Mouse (Mus musculus) ES-Bruce4 (cell line): Measurements from ENCODE around the gene 1500009C09Rik. TPM values are rescaled to one million over a fixed set of nuclear protein-coding genes. Genes with fewer than 3 reads are reported as not detected.

Experiments used
- H3K27ac ChIP-seq: 2 replicates; pipeline ENCODE4 v1.5.1; 2012; ENCODE audit warnings: low read length, inconsistent platforms; ENCODE audit not compliant: insufficient read depth
- H3K27me3 ChIP-seq: 2 replicates; pipeline ENCODE4 v1.6.1; 2012; ENCODE audit warnings: mild to moderate bottlenecking, low read length, inconsistent platforms; ENCODE audit not compliant: control insufficient read depth, poor library complexity, insufficient read depth, severe bottlenecking
- H3K36me3 ChIP-seq: 2 replicates; pipeline ENCODE4 v1.6.1; 2012; ENCODE audit warnings: inconsistent platforms, mild to moderate bottlenecking, low read length, moderate library complexity; ENCODE audit not compliant: control insufficient read depth, poor library complexity, insufficient read depth, severe bottlenecking
- H3K4me1 ChIP-seq: one replicate; pipeline ENCODE4 v1.8.1; 2011; ENCODE audit warnings: low read length; ENCODE audit not compliant: control insufficient read depth, insufficient read depth
- H3K4me3 ChIP-seq: 2 replicates; pipeline ENCODE4 v1.5.1; 2011; ENCODE audit warnings: low read depth, mild to moderate bottlenecking, low read length
- H3K9ac ChIP-seq: 2 replicates; pipeline ENCODE4 v1.6.1; 2012; ENCODE audit warnings: low read depth, mild to moderate bottlenecking, inconsistent platforms; ENCODE audit not compliant: poor library complexity, severe bottlenecking
- H3K9me3 ChIP-seq: replicated peaks from 2 replicates; pipeline ENCODE4 v1.6.1; 2012; ENCODE audit warnings: mild to moderate bottlenecking, low read length, inconsistent platforms; ENCODE audit not compliant: control insufficient read depth, poor library complexity, insufficient read depth, severe bottlenecking
- CTCF ChIP-seq: IDR thresholded peaks from one replicate; pipeline ENCODE4 v1.8.1; 2011; ENCODE audit warnings: low read depth, low read length
- EP300 ChIP-seq: IDR thresholded peaks from 2 replicates; pipeline ENCODE4 v1.6.1; 2011; ENCODE audit warnings: low read depth, low read length; ENCODE audit not compliant: insufficient read depth
- POLR2A ChIP-seq: IDR thresholded peaks from one replicate; pipeline ENCODE4 v1.8.1; 2011; ENCODE audit warnings: low read length; ENCODE audit not compliant: insufficient read depth
- polyA plus RNA-seq: library from polyadenylated mRNA; stranded (reverse); fragments of >200 nt; gene quantifications from 2 replicates; pipeline ENCODE4 v1.2.4, GENCODE M21; 2011; ENCODE audit warnings: low read depth; ENCODE audit not compliant: missing spikeins, insufficient read depth, insufficient read length

Gene 1500009C09Rik
- polyA plus RNA-seq, 1 experiment: not detected

DNA sequence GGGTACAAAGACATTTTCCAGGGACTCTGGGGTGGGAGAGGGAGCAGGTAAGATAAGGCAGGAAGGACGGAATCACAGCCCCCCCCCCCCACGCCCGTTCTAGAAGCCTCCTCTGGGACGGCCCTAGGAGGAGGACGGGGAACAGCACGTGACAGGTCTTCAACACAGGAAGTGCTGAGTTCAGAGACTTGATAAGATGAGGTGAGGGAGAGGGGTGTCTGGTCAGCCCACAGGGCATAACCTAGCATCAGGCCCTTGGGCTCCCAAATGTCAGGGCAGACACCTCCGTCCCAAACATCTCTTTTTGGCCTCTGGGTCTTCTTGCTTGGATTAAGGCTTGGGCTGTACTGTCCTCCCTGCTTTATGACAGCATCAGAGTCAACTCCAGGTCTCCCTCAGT lies 28.9 kb upstream of the 1500009C09Rik start:
- Histone ChIP-seq H3K27me3 (no peaks in the 10 kb centered on the region), H3K4me1 (peaks cover 13% of the 10 kb centered on the region), H3K27ac (no peak overlapping the region)

DNA sequence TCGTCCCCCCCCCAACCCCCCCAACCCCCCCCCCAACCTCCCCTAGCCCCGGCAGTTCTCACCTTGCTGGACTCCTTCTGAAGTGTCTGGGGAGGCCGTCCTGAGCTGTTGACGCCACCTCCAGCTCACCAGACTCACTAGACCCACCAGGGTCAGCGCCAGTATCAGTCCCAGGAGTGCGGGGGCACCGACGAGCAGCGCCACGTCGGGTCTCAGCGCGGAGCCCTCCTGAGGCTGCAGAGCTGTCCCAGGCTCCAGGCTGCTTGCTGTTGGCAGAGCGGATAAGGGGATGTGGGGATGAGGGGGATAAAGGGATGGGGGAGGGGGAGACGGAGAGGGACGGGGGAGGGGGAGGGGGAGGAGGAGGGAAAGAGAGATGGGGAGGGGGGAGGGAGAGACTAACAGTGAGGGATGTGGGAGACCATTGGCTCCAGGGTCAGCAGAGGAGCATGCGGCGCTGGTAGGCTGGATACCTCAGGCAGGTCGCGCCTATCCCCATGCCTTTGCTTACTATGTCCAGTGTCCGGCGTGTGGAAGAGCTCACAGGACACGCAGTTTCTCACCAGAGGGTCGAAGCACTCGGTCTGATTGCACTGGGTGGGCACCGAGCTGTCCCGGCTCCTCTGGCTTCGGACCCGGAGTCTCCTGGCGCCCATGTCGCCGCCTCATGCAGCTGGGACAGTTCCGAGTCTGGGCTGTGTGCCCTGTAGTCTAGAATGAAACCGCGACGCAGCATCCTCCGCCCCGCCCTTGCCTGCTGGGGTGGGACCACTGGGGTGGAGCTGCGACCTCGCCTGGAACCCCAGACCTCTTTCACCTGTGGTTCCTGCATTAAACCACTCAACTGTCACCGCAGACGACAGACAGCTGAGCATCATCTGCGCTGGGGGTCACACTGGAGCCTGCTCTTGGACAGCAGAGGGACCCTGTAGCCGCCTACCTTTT lies 28.3 kb upstream of the 1500009C09Rik start, which contains the start of gene Tnfrsf13c:
Gene Tnfrsf13c (minus strand): TSS at position 713 of the 945 bp plus-strand sequence.
- H3K9ac ChIP-seq: no peak within 1 kb of the TSS
- no peak for TF ChIP-seq CTCF
- no peak for TF ChIP-seq POLR2A
- no peak for TF ChIP-seq EP300

More for the DNA sequence above, 28.9 kb upstream of the 1500009C09Rik start:
- Histone ChIP-seq H3K9me3 (no peaks in the 10 kb centered on the region), H3K36me3 (no peaks in the 10 kb centered on the region), H3K4me3 (no peak overlapping the region), H3K9ac (no peak overlapping the region)
- no peak for TF ChIP-seq EP300
- no peak for TF ChIP-seq CTCF
- no peak for TF ChIP-seq POLR2A

DNA sequence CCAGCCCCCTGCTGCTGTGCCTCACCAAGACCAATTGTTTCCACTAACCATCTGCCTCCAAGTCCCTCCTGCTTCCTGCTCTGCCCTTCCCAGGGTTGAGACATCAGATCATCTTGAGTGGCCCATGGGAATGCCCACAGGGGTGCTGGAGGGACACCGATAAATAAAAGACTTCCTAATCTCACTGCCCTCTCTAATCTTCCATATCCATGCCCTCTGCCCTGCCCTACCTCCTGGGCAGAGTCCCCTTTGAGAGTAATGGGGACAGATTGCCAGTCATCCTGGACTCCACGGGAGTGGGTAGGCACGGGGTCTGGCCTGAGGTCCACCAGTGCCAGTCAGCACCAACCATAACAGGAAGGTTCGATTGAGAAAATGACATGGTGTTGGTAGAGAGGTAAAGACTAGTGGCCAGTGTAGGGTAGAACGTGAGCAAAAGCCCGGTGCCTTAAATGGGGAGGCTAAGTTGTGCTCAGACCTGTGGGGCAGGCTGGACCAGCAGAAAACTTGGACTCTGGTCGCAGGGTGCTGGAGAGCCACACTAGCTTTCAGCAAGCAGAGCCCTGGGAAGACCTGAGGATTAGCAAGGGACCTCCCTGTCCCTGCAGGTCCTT lies 27.5 kb upstream of the 1500009C09Rik start:
- no peak overlapping the region for H3K4me3 ChIP-seq
- no peaks in the 10 kb centered on the region for H3K36me3 ChIP-seq
- H3K9ac ChIP-seq: no peak overlapping the region
- H3K9me3 ChIP-seq: no peaks in the 10 kb centered on the region
- TF ChIP-seq EP300 (no peak), POLR2A (no peak), CTCF (no peak)
- H3K27me3 ChIP-seq: no peaks in the 10 kb centered on the region
- peaks cover 10% of the 10 kb centered on the region for H3K4me1 ChIP-seq
- no peak overlapping the region for H3K27ac ChIP-seq

More for the DNA sequence above, 28.3 kb upstream of the 1500009C09Rik start, which contains the start of gene Tnfrsf13c:
- no peaks in the 10 kb centered on the region for H3K27me3 ChIP-seq
- H3K4me3 ChIP-seq: peak within 1 kb of the TSS; percentile 58
- no peak within 1 kb of the TSS for H3K27ac ChIP-seq
- peaks cover 13% of the 10 kb centered on the region for H3K4me1 ChIP-seq
- H3K9me3 ChIP-seq: no peaks in the 10 kb centered on the region
- H3K36me3 ChIP-seq: no peaks in the 10 kb centered on the region

DNA sequence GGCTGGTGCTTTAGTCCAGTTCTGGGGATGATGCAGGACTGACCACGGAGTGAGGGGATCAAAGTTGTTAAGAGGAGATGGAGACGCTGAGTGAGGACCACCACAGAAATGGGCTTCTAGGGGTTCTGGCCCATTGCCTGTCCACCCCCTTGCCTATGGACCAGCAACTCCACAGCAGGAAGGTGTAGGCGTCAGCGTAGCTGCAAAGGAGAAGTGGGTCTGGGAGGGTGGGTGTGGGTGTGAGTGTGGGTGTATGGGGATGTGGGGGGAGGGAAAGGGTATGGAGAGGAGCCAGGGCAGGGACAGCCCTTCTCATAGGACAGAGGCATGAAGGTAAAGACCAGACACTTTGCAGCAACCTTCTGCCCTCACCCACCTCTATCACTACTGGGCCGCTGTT lies 26.4 kb upstream of the 1500009C09Rik start:
- no peaks in the 10 kb centered on the region for H3K27me3 ChIP-seq

DNA sequence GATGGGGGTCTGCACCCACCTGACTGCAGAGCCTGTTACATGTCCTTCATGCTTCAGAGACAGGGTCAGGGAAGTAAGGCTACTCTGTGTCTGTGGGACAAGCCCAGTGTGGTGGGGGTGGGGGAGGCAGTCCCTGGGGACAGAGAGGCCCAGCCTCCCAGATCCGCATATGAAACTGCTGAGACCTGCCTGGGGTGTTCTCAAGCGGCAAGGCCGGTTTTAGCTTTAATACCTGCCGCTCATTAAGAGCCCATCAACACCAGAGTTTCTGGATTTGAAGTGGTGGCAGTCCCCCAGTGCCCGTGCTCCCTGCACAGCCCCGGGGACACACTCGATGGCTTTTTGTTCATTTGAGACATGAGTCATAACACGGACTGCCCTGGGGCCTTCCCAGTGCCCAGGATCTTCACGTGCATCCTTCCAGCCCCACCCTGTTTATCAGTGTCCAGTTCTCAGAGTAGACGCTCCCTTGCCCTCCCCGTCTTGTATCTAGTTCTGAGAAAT lies 22.6 kb upstream of the 1500009C09Rik start:
- H3K9ac ChIP-seq: no peak overlapping the region
- peaks cover 4% of the 10 kb centered on the region for H3K4me1 ChIP-seq
- H3K27me3 ChIP-seq: no peaks in the 10 kb centered on the region
- no peak for TF ChIP-seq EP300
- no peak for TF ChIP-seq CTCF
- TF ChIP-seq POLR2A: no peak
- H3K9me3 ChIP-seq: no peaks in the 10 kb centered on the region
- H3K4me3 ChIP-seq: no peak overlapping the region
- 0 out of 2 replicates have a peak, but pooled peaks cover 3% of the 10 kb centered on the region for H3K36me3 ChIP-seq
- no peak overlapping the region for H3K27ac ChIP-seq

More for the DNA sequence above, 26.4 kb upstream of the 1500009C09Rik start:
- Histone ChIP-seq H3K27ac (no peak overlapping the region), H3K4me3 (no peak overlapping the region), H3K4me1 (peaks cover 6% of the 10 kb centered on the region), H3K9me3 (no peaks in the 10 kb centered on the region), H3K9ac (no peak overlapping the region), H3K36me3 (no peaks in the 10 kb centered on the region)
- no peak for TF ChIP-seq EP300
- no peak for TF ChIP-seq CTCF
- TF ChIP-seq POLR2A: no peak

DNA sequence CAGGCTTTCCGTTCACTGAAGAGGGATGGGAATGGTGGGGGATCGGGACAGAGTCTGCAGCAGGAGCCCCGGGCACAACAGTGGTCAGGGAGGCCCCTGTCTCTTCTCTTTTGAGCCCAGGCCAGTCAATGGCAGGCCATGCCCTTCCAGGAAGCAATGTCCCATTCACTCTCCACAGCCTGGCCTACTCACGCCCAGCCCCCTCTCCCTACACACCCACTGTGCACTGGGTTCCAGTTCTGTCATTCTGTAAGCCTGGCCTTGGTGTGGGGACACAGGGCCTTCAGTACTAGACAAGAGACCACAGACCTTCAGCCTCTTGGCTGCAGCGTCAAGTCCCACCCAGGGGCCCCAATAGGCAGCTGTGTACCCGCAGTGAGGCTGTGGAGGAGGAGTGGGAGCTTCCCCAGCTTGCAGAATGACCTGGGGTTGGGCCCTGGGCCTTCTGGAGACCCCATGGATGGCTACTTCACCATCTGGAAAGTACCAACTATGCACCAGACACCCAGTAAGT lies 22.0 kb upstream of the 1500009C09Rik start:
- no peak overlapping the region for H3K9ac ChIP-seq
- no peak overlapping the region for H3K4me3 ChIP-seq
- H3K9me3 ChIP-seq: no peaks in the 10 kb centered on the region
- no peaks in the 10 kb centered on the region for H3K27me3 ChIP-seq
- H3K4me1 ChIP-seq: peaks cover 4% of the 10 kb centered on the region
- H3K27ac ChIP-seq: no peak overlapping the region
- TF ChIP-seq CTCF (no peak), POLR2A (no peak), EP300 (no peak)
- H3K36me3 ChIP-seq: 0 out of 2 replicates have a peak, but pooled peaks cover 3% of the 10 kb centered on the region
